Mouse (Mus musculus) kidney, adult 2 months (tissue): ENCODE measurements around the gene Ifitm2. TPM values are rescaled to one million over a fixed set of nuclear protein-coding genes. Genes with fewer than 3 reads are reported as not detected.
"Not testable (repeated sequence)": the region's sequence is repeated elsewhere in the genome, so short reads cannot be mapped to it uniquely, and the experiment has no call there.

ENCODE experiments used
- DNase-seq: peaks from one replicate; pipeline ENCODE4 v3.0.0; 2021
- H3K27ac ChIP-seq: fragments of 200-500 bp; 2 replicates; pipeline ENCODE4 v1.5.1; 2012; ENCODE audit warnings: low read depth, low read length, control low read depth, inconsistent platforms; ENCODE audit not compliant: insufficient read depth
- H3K27me3 ChIP-seq: fragments of 200-500 bp; replicated peaks from 2 replicates; pipeline ENCODE4 v1.6.1; 2012; ENCODE audit warnings: mild to moderate bottlenecking, moderate library complexity, low read length, inconsistent platforms; ENCODE audit not compliant: control insufficient read depth, insufficient read depth
- H3K36me3 ChIP-seq: fragments of 200-500 bp; 2 replicates; pipeline ENCODE4 v1.6.1; 2012; ENCODE audit warnings: mild to moderate bottlenecking, moderate library complexity, low read length, inconsistent platforms; ENCODE audit not compliant: control insufficient read depth, insufficient read depth
- H3K4me1 ChIP-seq: fragments of 200-500 bp; 2 replicates; pipeline ENCODE4 v1.6.1; 2011; ENCODE audit warnings: low read length; ENCODE audit not compliant: control insufficient read depth, insufficient read depth
- H3K4me3 ChIP-seq: fragments of 200-500 bp; 2 replicates; pipeline ENCODE4 v1.5.1; 2011; ENCODE audit warnings: mild to moderate bottlenecking, low read depth, low read length, control low read depth; ENCODE audit not compliant: insufficient read depth
- CTCF ChIP-seq: fragments of 200-500 bp; conservative IDR thresholded peaks from 2 replicates; pipeline ENCODE4 v1.5.1; 2011; ENCODE audit warnings: low read depth, mild to moderate bottlenecking, control low read depth, low read length, moderate library complexity, mixed read lengths; ENCODE audit not compliant: insufficient read depth, insufficient read length
- POLR2A ChIP-seq: fragments of 200-500 bp; IDR thresholded peaks from one replicate; pipeline ENCODE4 v1.6.1; 2011; ENCODE audit warnings: low read depth, low read length, control low read depth
- WGBS: fragments of 180-500 bp; shearing (Covaris S2); methylation state at CpG from one replicate; pipeline ENCODE4 v1.1.7; 2018; 5-methylcytosine and 5-hydroxymethylcytosine counted together
- polyA plus RNA-seq: library from polyadenylated mRNA; depleted of rRNA; stranded (reverse); fragments of >200 nt; gene quantifications from 2 replicates; pipeline ENCODE4 v1.2.3, GENCODE M21; 2012

The Ifitm2 gene
- polyA plus RNA-seq, 1 experiment = 737 TPM

- H3K4me3 ChIP-seq = no peak overlapping the region
- TF ChIP-seq POLR2A = no peak
- TF ChIP-seq CTCF = no peak
- H3K27me3 ChIP-seq = no peaks in the 10 kb centered on the region
- H3K36me3 ChIP-seq = no peaks in the 10 kb centered on the region
- no peak overlapping the region for H3K27ac ChIP-seq
- no peak for DNase-seq
- no peaks in the 10 kb centered on the region for H3K4me1 ChIP-seq
- WGBS = 70% methylated on average over 5 of the region's 5 CpGs
Observed at GRCm38 (mm10) chr7:140990622-140991021, 34.8 kb upstream of the Ifitm2 start.

- H3K4me1 ChIP-seq = no peaks in the 10 kb centered on the region
- no peak for DNase-seq
- H3K27ac ChIP-seq = no peak overlapping the region
- no peak overlapping the region for H3K4me3 ChIP-seq
- no peaks in the 10 kb centered on the region for H3K36me3 ChIP-seq
- TF ChIP-seq POLR2A (no peak), CTCF (no peak)
- 53% methylated on average over 6 of the region's 6 CpGs for WGBS
- no peaks in the 10 kb centered on the region for H3K27me3 ChIP-seq
Observed at GRCm38 (mm10) chr7:140990185-140990584, 34.4 kb upstream of the Ifitm2 start.

DNA sequence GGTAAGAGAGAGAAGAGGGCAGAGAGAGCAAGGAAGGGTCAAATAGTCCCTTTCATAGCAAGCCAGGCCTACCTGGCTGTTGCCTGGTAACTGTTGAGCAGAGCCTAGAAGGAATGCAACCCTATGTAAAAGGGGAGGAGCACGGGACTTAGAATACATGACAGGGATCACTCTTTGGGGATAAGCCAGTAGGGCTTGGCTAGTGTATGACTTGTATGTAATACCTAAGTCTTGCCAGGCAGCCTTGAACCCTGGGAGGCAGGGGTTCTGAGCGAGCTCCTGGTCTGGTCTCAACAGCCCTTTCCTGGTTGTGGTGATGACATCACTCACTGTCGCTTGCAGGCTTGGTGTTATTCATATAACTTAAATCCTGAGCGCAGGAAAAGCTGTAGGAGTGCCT, 33.2 kb upstream of the Ifitm2 start:
- 86% methylated on average over 4 of the region's 4 CpGs for WGBS
- TF ChIP-seq CTCF = no peak
- TF ChIP-seq POLR2A = no peak
- Histone ChIP-seq H3K27me3 (no peaks in the 10 kb centered on the region), H3K27ac (no peak overlapping the region), H3K36me3 (no peaks in the 10 kb centered on the region), H3K4me3 (no peak overlapping the region), H3K4me1 (no peaks in the 10 kb centered on the region)
- DNase-seq = no peak

DNA sequence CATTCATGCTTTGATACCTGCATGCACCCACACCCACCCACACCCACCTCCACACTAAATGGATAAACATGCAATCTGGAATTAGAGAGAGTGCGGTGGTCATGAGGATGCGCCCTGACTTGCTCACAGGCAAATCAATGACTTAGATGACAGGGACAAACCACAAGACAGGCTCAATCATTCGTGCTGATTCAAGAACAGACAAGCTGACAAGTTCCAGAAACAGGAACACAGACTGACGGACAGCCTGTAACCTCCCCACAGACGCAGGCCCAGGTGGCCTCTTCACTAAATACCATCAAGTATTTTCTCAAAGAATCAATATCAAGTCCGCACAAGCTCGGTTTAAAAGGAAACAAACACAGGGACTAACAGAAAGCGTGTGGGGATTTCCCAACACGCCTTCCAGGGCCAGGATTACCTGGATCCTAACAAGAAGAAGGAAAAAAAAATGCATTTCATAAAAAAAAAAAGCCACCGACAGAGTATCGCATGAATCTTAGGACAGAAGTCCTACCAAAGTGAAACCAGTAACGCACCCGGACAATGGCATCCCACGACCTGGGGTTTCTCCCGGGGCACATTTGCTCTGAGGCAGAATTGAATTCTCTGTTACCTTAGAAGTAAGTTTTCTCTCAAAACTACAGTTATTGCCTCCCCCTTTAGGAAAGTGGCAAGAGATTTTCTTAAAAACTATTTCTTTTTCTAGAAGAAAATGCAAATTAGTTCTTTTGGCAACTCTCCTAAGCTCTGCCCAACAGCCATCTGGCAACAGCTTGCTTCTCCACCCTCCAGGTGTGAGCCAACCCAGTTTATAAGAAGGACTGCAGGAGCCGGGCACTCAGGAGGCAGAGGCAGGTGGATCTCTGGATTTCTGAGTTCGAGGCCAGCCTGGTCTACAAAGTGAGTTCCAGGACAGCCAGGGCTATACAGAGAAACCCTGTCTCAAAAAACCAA, 31.7 kb upstream of the Ifitm2 start:
- 89% methylated on average over 17 of the region's 17 CpGs for WGBS
- no peaks in the 10 kb centered on the region for H3K4me1 ChIP-seq
- no peaks in the 10 kb centered on the region for H3K36me3 ChIP-seq
- no peak overlapping the region for H3K4me3 ChIP-seq
- no peak for TF ChIP-seq POLR2A
- H3K27ac ChIP-seq = no peak overlapping the region
- no peak for DNase-seq
- no peaks in the 10 kb centered on the region for H3K27me3 ChIP-seq

DNA sequence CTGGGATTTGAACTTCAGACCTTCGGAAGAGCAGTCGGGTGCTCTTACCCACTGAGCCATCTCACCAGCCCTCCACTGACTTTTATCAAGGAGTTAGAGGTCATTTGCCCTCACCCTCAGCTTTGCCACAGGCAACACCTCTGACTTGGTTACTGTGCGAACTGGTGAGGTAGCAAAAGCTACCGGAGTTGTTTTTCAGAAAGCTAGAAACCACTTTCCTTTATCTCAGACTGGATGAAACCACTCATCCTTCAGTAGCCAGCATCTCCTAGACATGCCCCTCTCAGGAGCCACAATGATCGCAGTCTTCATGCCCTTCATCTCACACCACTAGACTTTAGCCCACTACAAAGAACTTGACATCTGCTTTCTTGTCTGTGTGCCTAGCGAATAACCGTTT, 27.2 kb upstream of the Ifitm2 start:
- 91% methylated on average over 7 of the region's 7 CpGs for WGBS
- no peak for TF ChIP-seq POLR2A
- Histone ChIP-seq H3K27ac (no peak overlapping the region), H3K36me3 (no peaks in the 10 kb centered on the region), H3K27me3 (no peaks in the 10 kb centered on the region), H3K4me3 (no peak overlapping the region), H3K4me1 (no peaks in the 10 kb centered on the region)
- no peak for DNase-seq

GRCm38 (mm10) chr7:140981704-140982103, 25.9 kb upstream of the Ifitm2 start:
- Histone ChIP-seq H3K36me3 (no peaks in the 10 kb centered on the region), H3K4me3 (no peak overlapping the region), H3K4me1 (no peaks in the 10 kb centered on the region), H3K27me3 (no peaks in the 10 kb centered on the region), H3K27ac (no peak overlapping the region)
- no peak for TF ChIP-seq POLR2A
- TF ChIP-seq CTCF = no peak
- DNase-seq = no peak
- 87% methylated on average over 8 of the region's 8 CpGs for WGBS

- not testable (repeated sequence) for H3K27ac ChIP-seq, DNase-seq, H3K4me3 ChIP-seq, H3K36me3 ChIP-seq, H3K4me1 ChIP-seq, H3K27me3 ChIP-seq
- 94% methylated on average over 9 of the region's 9 CpGs for WGBS
Observed at GRCm38 (mm10) chr7:140976720-140977119, 20.9 kb upstream of the Ifitm2 start.
